Comparison of ENCODE assay signal across 26 mouse cellular contexts in the genomic region with DNA sequence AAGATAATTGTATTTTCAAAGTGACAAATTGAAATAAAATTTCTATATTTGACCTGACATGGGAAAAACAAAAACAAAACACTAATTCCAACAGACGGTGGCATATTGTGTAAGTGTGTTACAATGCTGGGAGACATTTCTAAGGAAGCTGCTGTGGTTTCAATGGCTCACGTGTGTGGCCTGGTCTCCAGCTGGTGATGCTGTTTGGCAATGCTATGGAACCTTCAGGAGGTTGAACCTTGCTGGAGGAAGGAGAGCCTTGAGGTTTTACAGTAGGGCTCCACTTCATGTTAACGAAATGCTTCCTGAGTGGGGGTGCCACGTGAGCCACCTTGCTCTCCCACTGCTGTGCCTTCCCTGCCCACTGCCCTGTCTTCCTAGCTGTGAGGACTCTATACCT. TPM values are rescaled to one million over a fixed set of nuclear protein-coding genes. Genes with fewer than 3 reads are reported as not detected.
"Had no signal": no experiment of that assay in that cellular context is flagged by ENCODE, and none has a peak within 500 bp of the region (broad histone marks: within the 10 kb centered on the region; RNA-seq: fewer than 3 reads in every experiment).

No protein-coding gene starts in this region.

- H3K9ac ChIP-seq: liver, embryonic 13.5 days; liver, embryonic 15.5 days; liver, postnatal 0 days; lung, embryonic 15.5 days; midbrain, embryonic 12.5 days; neural tube, embryonic 13.5 days; neural tube, embryonic 15.5 days had no signal

- H3K4me2 ChIP-seq: liver, embryonic 13.5 days; liver, embryonic 15.5 days; lung, embryonic 15.5 days; midbrain, embryonic 12.5 days; neural tube, embryonic 13.5 days; neural tube, embryonic 15.5 days had no signal

- H3K4me1 ChIP-seq: liver, embryonic 13.5 days; liver, embryonic 15.5 days; lung, embryonic 15.5 days; midbrain, embryonic 10.5 days; midbrain, embryonic 12.5 days; neural tube, embryonic 13.5 days; neural tube, embryonic 15.5 days had no signal

- H3K27me3 ChIP-seq: liver, embryonic 13.5 days; liver, embryonic 15.5 days; lung, embryonic 15.5 days; midbrain, embryonic 12.5 days; neural tube, embryonic 13.5 days; neural tube, embryonic 15.5 days had no signal

- H3K4me3 ChIP-seq: liver, embryonic 13.5 days; liver, embryonic 15.5 days; lung, embryonic 15.5 days; midbrain, embryonic 10.5 days; midbrain, embryonic 12.5 days; myocyte; neural tube, embryonic 13.5 days; neural tube, embryonic 15.5 days had no signal

- H3K36me3 ChIP-seq: liver, embryonic 13.5 days; liver, embryonic 15.5 days; lung, embryonic 15.5 days; midbrain, embryonic 10.5 days; midbrain, embryonic 12.5 days; neural tube, embryonic 13.5 days; neural tube, embryonic 15.5 days had no signal

- DNase-seq: liver, embryonic 13.5 days; liver, postnatal 0 days; lung, adult 2 months; midbrain, embryonic 14.5 days; retina, postnatal 1 day; right cerebral cortex, adult 18-20 months; right cerebral cortex, postnatal 25 days; right cerebral cortex, postnatal 4 days; spleen, adult 18-20 months; thymus, adult 18-20 months; thymus, postnatal 14 days; thymus, postnatal 36 days had no signal

- H3K27ac ChIP-seq: liver, embryonic 13.5 days; liver, embryonic 15.5 days; lung, embryonic 15.5 days; macrophage; midbrain, embryonic 10.5 days; midbrain, embryonic 12.5 days; neural tube, embryonic 13.5 days; neural tube, embryonic 15.5 days had no signal

- H3K9me3 ChIP-seq: liver, embryonic 13.5 days; liver, embryonic 15.5 days; lung, embryonic 15.5 days; midbrain, embryonic 10.5 days; midbrain, embryonic 12.5 days; neural tube, embryonic 13.5 days; neural tube, embryonic 15.5 days had no signal

- ATAC-seq: liver, postnatal 0 days; lung, postnatal 0 days; midbrain, embryonic 16.5 days had no signal

RNA-seq across cellular contexts. Expression of gene Marco, which starts 6.8 kb away (rescaled TPM):
- total RNA-seq: megakaryocyte, adult 5-6 weeks; megakaryocyte-erythroid progenitor cell, adult 5-6 weeks had no signal
- polyA plus RNA-seq: midbrain, embryonic 10.5 days; midbrain, embryonic 12.5 days; midbrain, embryonic 14.5 days; myocyte; neural tube, embryonic 15.5 days; small intestine, adult 2 months; stomach, embryonic 14.5 days had no signal
